Comparison of ENCODE assay signal across 14 mouse cellular contexts in genomic region chr11:23400978-23401776, GRCm38 (mm10).
DNase-seq lines count a peak whose midpoint lies in the region; ATAC-seq and TF ChIP-seq lines count a peak whose summit lies in the region.
"Had no signal": no experiment of that assay in that cellular context is flagged by ENCODE, and none has a peak within 500 bp of the region (broad histone marks: within the 10 kb centered on the region; RNA-seq: fewer than 3 reads in every experiment).

No protein-coding gene starts in this region.

- H3K27me3 ChIP-seq in kidney, postnatal 0 days (ENCODE audit: insufficient read depth, low read length), result no peaks in the 10 kb centered on the region
- no peaks in the 10 kb centered on the region for H3K27me3 ChIP-seq in kidney, embryonic 16.5 days (ENCODE audit: insufficient read depth, low read length)
- no peaks in the 10 kb centered on the region for H3K27me3 ChIP-seq in embryonic facial prominence, embryonic 14.5 days (replicated peaks; ENCODE audit: control insufficient read depth, insufficient read depth, low read length)
- H3K27me3 ChIP-seq: limb, embryonic 15.5 days had no signal

- H3K4me3 ChIP-seq in kidney, postnatal 0 days (replicated peaks; ENCODE audit: low read depth, low read length), result no peak overlapping the region
- H3K4me3 ChIP-seq in kidney, embryonic 16.5 days (ENCODE audit: low read length), result no peak overlapping the region
- no peak overlapping the region for H3K4me3 ChIP-seq in embryonic facial prominence, embryonic 14.5 days (ENCODE audit: low read depth, low read length)
- H3K4me3 ChIP-seq: limb, embryonic 15.5 days had no signal

- no peak overlapping the region for H3K4me2 ChIP-seq in kidney, postnatal 0 days (ENCODE audit: low read length)
- no peak overlapping the region for H3K4me2 ChIP-seq in kidney, embryonic 16.5 days (replicated peaks; ENCODE audit: low read depth, low read length)
- no peak overlapping the region for H3K4me2 ChIP-seq in embryonic facial prominence, embryonic 14.5 days (ENCODE audit: low read depth, low read length)
- H3K4me2 ChIP-seq: limb, embryonic 15.5 days had no signal

- no peak for ATAC-seq in kidney, postnatal 0 days (replicated peaks; ENCODE audit: low FRiP score, low read depth)
- no peak for ATAC-seq in kidney, embryonic 16.5 days (ENCODE audit: low FRiP score, low TSS enrichment)
- no peak for ATAC-seq in embryonic facial prominence, embryonic 14.5 days (ENCODE audit: low read depth)

- DNase-seq in kidney, postnatal 0 days (ENCODE audit: low spot score), result peak; percentile 5
- peak; percentile 7 for DNase-seq in CD4-positive helper T cell, adult 2 months (ENCODE audit: low read depth, low spot score)
- peak; percentile 26 for DNase-seq in NIH3T3 (ENCODE audit: low read depth)
- peak; percentile 35 for DNase-seq in embryonic facial prominence, embryonic 14.5 days (ENCODE audit: low spot score)
- no peak for DNase-seq in ovary, postnatal 10 days (ENCODE audit: low spot score)
- no peak for DNase-seq in kidney, postnatal 10 days
- DNase-seq in Muller cell, postnatal 12 days (ENCODE audit: inconsistent ontology term), result no peak
- DNase-seq: cerebellum, postnatal 14 days; heart, postnatal 36 days; kidney, adult 18-20 months; right cerebral cortex, postnatal 14 days had no signal

- H3K9ac ChIP-seq in kidney, postnatal 0 days (ENCODE audit: low read depth, low read length), result no peak overlapping the region
- H3K9ac ChIP-seq in kidney, embryonic 16.5 days (replicated peaks; ENCODE audit: low read length), result no peak overlapping the region
- H3K9ac ChIP-seq in embryonic facial prominence, embryonic 14.5 days (ENCODE audit: low read depth, low read length), result no peak overlapping the region
- H3K9ac ChIP-seq: limb, embryonic 15.5 days had no signal

- peak; percentile 41; the same call in 1 of the 2 replicates for TF ChIP-seq CTCF in kidney, postnatal 0 days (IDR thresholded peaks at IDR 0.05; ENCODE audit: low read depth)

- H3K36me3 ChIP-seq in kidney, postnatal 0 days (ENCODE audit: insufficient read depth, low read length), result peaks cover 26% of the 10 kb centered on the region
- H3K36me3 ChIP-seq in kidney, embryonic 16.5 days (ENCODE audit: insufficient read depth, low read length), result peaks cover 32% of the 10 kb centered on the region
- peaks cover 79% of the 10 kb centered on the region for H3K36me3 ChIP-seq in embryonic facial prominence, embryonic 14.5 days (ENCODE audit: control insufficient read depth, insufficient read depth, low read length)

- no peaks in the 10 kb centered on the region for H3K4me1 ChIP-seq in kidney, postnatal 0 days (replicated peaks; ENCODE audit: insufficient read depth, low read length)
- H3K4me1 ChIP-seq in kidney, embryonic 16.5 days (ENCODE audit: insufficient read depth, low read length), result no peaks in the 10 kb centered on the region
- no peaks in the 10 kb centered on the region for H3K4me1 ChIP-seq in embryonic facial prominence, embryonic 14.5 days (ENCODE audit: control insufficient read depth, insufficient read depth, low read length)
- H3K4me1 ChIP-seq: limb, embryonic 15.5 days had no signal

- 88% methylated on average over 12 of the region's 12 CpGs for WGBS in kidney, postnatal 0 days
- WGBS in kidney, embryonic 16.5 days, result 90% methylated on average over 12 of the region's 12 CpGs
- WGBS in embryonic facial prominence, embryonic 14.5 days, result 81% methylated on average over 12 of the region's 12 CpGs

- H3K9me3 ChIP-seq in kidney, postnatal 0 days (replicated peaks; ENCODE audit: low read length), result no peaks in the 10 kb centered on the region
- no peaks in the 10 kb centered on the region for H3K9me3 ChIP-seq in kidney, embryonic 16.5 days (ENCODE audit: low read length)
- no peaks in the 10 kb centered on the region for H3K9me3 ChIP-seq in embryonic facial prominence, embryonic 14.5 days (ENCODE audit: control insufficient read depth, low read length)
- H3K9me3 ChIP-seq: limb, embryonic 15.5 days had no signal

- H3K27ac ChIP-seq in kidney, postnatal 0 days, result no peak overlapping the region
- no peak overlapping the region for H3K27ac ChIP-seq in kidney, embryonic 16.5 days (ENCODE audit: low read length)
- no peak overlapping the region for H3K27ac ChIP-seq in embryonic facial prominence, embryonic 14.5 days (replicated peaks; ENCODE audit: low read depth, low read length)
- H3K27ac ChIP-seq: limb, embryonic 15.5 days; macrophage had no signal

Comparison
In these comparisons a context has a peak if more than half of its experiments do, and no peak if none do; other contexts are left out.
1. DNase-seq: peak in kidney, postnatal 0 days (single experiment), CD4-positive helper T cell, adult 2 months (single experiment), NIH3T3 (single experiment) and embryonic facial prominence, embryonic 14.5 days (single experiment); none in ovary, postnatal 10 days (single experiment), kidney, postnatal 10 days (single experiment) and Muller cell, postnatal 12 days (single experiment).